Mouse (Mus musculus) neural tube, embryonic 14.5 days (tissue): ENCODE results near the gene Pclaf. TPM values are rescaled to one million over a fixed set of nuclear protein-coding genes. Genes with fewer than 3 reads are reported as not detected.

ENCODE experiments used
- ATAC-seq: fragments of 200-750 bp; cut with Nextera tagmentation; 2 replicates; pipeline ENCODE4 v1.8.0; 2017; ENCODE audit warnings: low read depth, mild to moderate bottlenecking, moderate TSS enrichment, moderate library complexity
- H3K27ac ChIP-seq: fragments of 300-500 bp; sonication (generic); 2 replicates; pipeline ENCODE4 v1.5.1; 2014; ENCODE audit warnings: low read depth, mild to moderate bottlenecking, control low read depth, low read length, moderate library complexity, mixed read lengths
- H3K27me3 ChIP-seq: fragments of 300-500 bp; sonication (generic); 2 replicates; pipeline ENCODE4 v1.6.1; 2014; ENCODE audit warnings: low read length; ENCODE audit not compliant: control insufficient read depth, insufficient read depth
- H3K36me3 ChIP-seq: fragments of 300-500 bp; sonication (generic); 2 replicates; pipeline ENCODE4 v1.6.1; 2014; ENCODE audit warnings: low read length, mixed read lengths; ENCODE audit not compliant: control insufficient read depth, insufficient read depth
- H3K4me1 ChIP-seq: fragments of 300-500 bp; sonication (generic); 2 replicates; pipeline ENCODE4 v1.6.1; 2014; ENCODE audit warnings: low read length; ENCODE audit not compliant: control insufficient read depth, insufficient read depth
- H3K4me2 ChIP-seq: fragments of 300-500 bp; sonication (generic); 2 replicates; pipeline ENCODE4 v1.6.1; 2014; ENCODE audit warnings: mild to moderate bottlenecking, low read depth, low read length, control low read depth
- H3K4me3 ChIP-seq: fragments of 300-500 bp; sonication (generic); 2 replicates; pipeline ENCODE4 v1.5.1; 2014; ENCODE audit warnings: low read depth, low read length, control low read depth, mixed read lengths
- H3K9ac ChIP-seq: fragments of 300-500 bp; sonication (generic); replicated peaks from 2 replicates; pipeline ENCODE4 v1.6.1; 2014; ENCODE audit warnings: low read depth, mild to moderate bottlenecking, control low read depth, low read length, mixed read lengths
- H3K9me3 ChIP-seq: fragments of 300-500 bp; sonication (generic); 2 replicates; pipeline ENCODE4 v1.6.1; 2016; ENCODE audit warnings: low read length; ENCODE audit not compliant: control insufficient read depth
- WGBS: fragments of 180-500 bp; shearing (Covaris S2); extraction: QIAGEN DNeasy Blood & Tissue Kit; methylation state at CpG from one replicate; pipeline ENCODE4 v1.1.7; 2014; 5-methylcytosine and 5-hydroxymethylcytosine counted together
- polyA plus RNA-seq: library from polyadenylated mRNA; unstranded; fragments of >200 nt; fragmentation: Nextera tagmentation; extraction: Ambion mirVana; gene quantifications from 2 replicates; pipeline ENCODE4 v1.2.1, GENCODE M21; 2014

Gene Pclaf
- polyA plus RNA-seq, 1 experiment from 2014 or later, result 14.7 TPM

DNA sequence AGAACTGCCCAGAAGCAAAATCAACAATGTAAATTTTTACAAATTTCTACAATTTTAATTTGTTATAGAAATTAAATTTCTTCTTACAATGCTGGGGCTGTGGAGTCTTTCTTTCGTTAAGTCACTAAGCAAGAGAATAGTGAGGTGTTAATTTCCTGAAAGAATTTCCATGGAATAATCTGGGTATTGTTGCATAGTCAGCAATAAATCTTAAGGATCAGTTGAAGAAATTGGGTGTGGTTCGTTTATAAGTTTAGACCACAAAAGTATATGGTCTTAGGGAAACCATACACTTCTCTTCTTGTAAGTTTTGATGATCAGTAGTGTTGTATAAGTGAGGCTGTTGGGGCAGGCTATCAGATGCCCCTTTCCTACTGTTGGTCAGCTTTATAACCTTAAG, 47.5 kb downstream of the Pclaf start:
- Histone ChIP-seq H3K27me3 (no peaks in the 10 kb centered on the region), H3K4me2 (no peak overlapping the region), H3K9ac (no peak overlapping the region), H3K9me3 (no peaks in the 10 kb centered on the region), H3K27ac (no peak overlapping the region), H3K36me3 (no peaks in the 10 kb centered on the region), H3K4me3 (no peak overlapping the region), H3K4me1 (no peaks in the 10 kb centered on the region)
- 83% methylated on average over 2 of the region's 2 CpGs for WGBS
- ATAC-seq, result no peak

DNA sequence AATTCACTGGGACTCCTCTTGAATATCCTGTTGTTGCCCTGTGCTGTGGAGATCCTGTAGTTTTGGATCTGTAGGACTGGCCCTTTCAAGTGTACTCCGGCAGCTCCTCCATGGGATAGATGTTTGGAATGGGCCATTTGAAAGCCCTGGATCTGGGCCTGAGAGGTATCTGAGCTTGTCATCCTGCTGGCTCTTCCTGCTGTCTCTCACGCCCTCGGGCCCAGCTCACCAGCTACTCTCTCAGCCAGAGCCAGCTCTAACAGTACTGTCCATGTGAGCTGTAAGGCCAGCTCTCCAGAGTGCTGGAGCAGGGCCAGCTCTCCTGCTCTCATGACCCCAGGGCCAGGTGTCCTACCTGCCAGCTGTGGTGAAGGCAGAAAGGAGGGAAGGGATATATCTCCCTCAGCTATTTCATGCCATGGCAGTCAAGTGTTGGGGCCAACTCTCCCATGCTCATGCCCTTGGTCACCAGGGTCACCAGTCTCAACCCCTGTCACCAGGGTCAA, 61.1 kb downstream of the Pclaf start:
- H3K27me3 ChIP-seq, result no peaks in the 10 kb centered on the region
- H3K36me3 ChIP-seq, result no peaks in the 10 kb centered on the region
- no peak overlapping the region for H3K4me2 ChIP-seq
- H3K27ac ChIP-seq, result no peak overlapping the region
- ATAC-seq, result no peak
- no peak overlapping the region for H3K9ac ChIP-seq
- no peaks in the 10 kb centered on the region for H3K4me1 ChIP-seq
- H3K4me3 ChIP-seq, result no peak overlapping the region
- no peaks in the 10 kb centered on the region for H3K9me3 ChIP-seq
- WGBS, result 91% methylated on average over 3 of the region's 3 CpGs

Other genes with a start within 250 kb of the Pclaf start
- gene Oaz2, start 222.2 kb upstream of the Pclaf start, polyA plus RNA-seq, result 254 and 315 TPM in 2 replicates
- gene Zfp609, start 62.7 kb upstream of the Pclaf start, polyA plus RNA-seq, result 8.9 and 10.1 TPM in 2 replicates
- 36.5 and 37.2 TPM in 2 replicates for gene Trip4, start 18.6 kb downstream of the Pclaf start, polyA plus RNA-seq
- 27.8 and 30.2 TPM in 2 replicates for gene Csnk1g1, start 18.7 kb downstream of the Pclaf start, polyA plus RNA-seq
- 317 and 391 TPM in 2 replicates for gene Ppib, start 170.0 kb downstream of the Pclaf start, polyA plus RNA-seq
- gene Snx22, start 179.5 kb downstream of the Pclaf start, polyA plus RNA-seq, result 8.0 and 8.9 TPM in 2 replicates
- 66.7 and 77.4 TPM in 2 replicates for gene Snx1, start 236.3 kb downstream of the Pclaf start, polyA plus RNA-seq
- 66.6 and 81.4 TPM in 2 replicates for gene Ciao2a, start 236.4 kb downstream of the Pclaf start, polyA plus RNA-seq